Mouse (Mus musculus) MEL (cell line): ENCODE data around the gene Klhl26. TPM values are rescaled to one million over a fixed set of nuclear protein-coding genes. Genes with fewer than 3 reads are reported as not detected.

Source experiments
- DNase-seq: peaks from one replicate; pipeline ENCODE4 v3.0.0; 2011; ENCODE audit warnings: low read depth, low spot score
- H3K27ac ChIP-seq: 2 replicates; pipeline ENCODE4 v1.5.1; 2012; ENCODE audit warnings: low read depth, mild to moderate bottlenecking, control low read depth, low read length, moderate library complexity; ENCODE audit not compliant: control insufficient read depth
- H3K27me3 ChIP-seq, 2 experiments: fragments of 150-350 bp in 1 of 2; sonication (generic) in 1 of 2; 2 replicates each; pipeline ENCODE4 v1.6.1; 2012; ENCODE audit warnings: low read length in 2 of 2, mild to moderate bottlenecking in 2 of 2, improper control_type of control experiment in 1 of 2, moderate library complexity in 1 of 2; ENCODE audit not compliant: insufficient read depth in 2 of 2, control insufficient read depth in 1 of 2
- H3K36me3 ChIP-seq, 2 experiments: 2 replicates each; pipeline ENCODE4 v1.6.1; 2012 to 2014; ENCODE audit warnings: low read length in 2 of 2, improper control_type of control experiment in 1 of 2, inconsistent platforms in 1 of 2, mild to moderate bottlenecking in 1 of 2; ENCODE audit not compliant: insufficient read depth in 2 of 2, control insufficient read depth in 1 of 2
- H3K4me1 ChIP-seq, 2 experiments: fragments of 150-350 bp in 1 of 2; sonication (generic) in 1 of 2; 2 replicates each; pipeline ENCODE4 v1.6.1; 2012; ENCODE audit warnings: low read length in 2 of 2, improper control_type of control experiment in 1 of 2, mild to moderate bottlenecking in 1 of 2; ENCODE audit not compliant: insufficient read depth in 2 of 2, control insufficient read depth in 1 of 2
- H3K4me3 ChIP-seq, 2 experiments: fragments of 150-350 bp in 1 of 2; sonication (generic) in 1 of 2; 2 replicates each; pipeline ENCODE4 v1.5.1; 2012; ENCODE audit warnings: low read depth in 2 of 2, low read length in 2 of 2, mild to moderate bottlenecking in 2 of 2, moderate library complexity in 2 of 2, control low read depth in 1 of 2, improper control_type of control experiment in 1 of 2; ENCODE audit not compliant: control insufficient read depth in 1 of 2, insufficient read depth in 1 of 2
- H3K79me2 ChIP-seq: 2 replicates; pipeline ENCODE4 v1.6.1; 2012; ENCODE audit warnings: mild to moderate bottlenecking, low read length, moderate library complexity; ENCODE audit not compliant: control insufficient read depth, poor library complexity, insufficient read depth
- H3K9ac ChIP-seq: 2 replicates; pipeline ENCODE4 v1.6.1; 2012; ENCODE audit warnings: low read depth, mild to moderate bottlenecking, control low read depth, low read length, moderate library complexity; ENCODE audit not compliant: control insufficient read depth, poor library complexity, severe bottlenecking
- H3K9me3 ChIP-seq: fragments of 150-350 bp; sonication (generic); replicated peaks from 2 replicates; pipeline ENCODE4 v1.6.1; 2012; ENCODE audit warnings: mild to moderate bottlenecking, low read length, improper control_type of control experiment, moderate library complexity; ENCODE audit not compliant: insufficient read depth
- BHLHE40 ChIP-seq: IDR thresholded peaks from 2 replicates; pipeline ENCODE4 v1.6.1; 2012; ENCODE audit warnings: low read depth, mild to moderate bottlenecking, inconsistent platforms, low read length, improper control_type of control experiment, borderline replicate concordance
- CHD1 ChIP-seq: IDR thresholded peaks from 2 replicates; pipeline ENCODE4 v1.6.1; 2012; ENCODE audit warnings: low read depth, mild to moderate bottlenecking, inconsistent platforms, low read length, improper control_type of control experiment
- CHD2 ChIP-seq: IDR thresholded peaks from 2 replicates; pipeline ENCODE4 v1.6.1; 2011; ENCODE audit warnings: low read length, improper control_type of control experiment
- ETS1 ChIP-seq: IDR thresholded peaks from 2 replicates; pipeline ENCODE4 v1.6.1; 2012; ENCODE audit warnings: low read depth, mild to moderate bottlenecking, inconsistent platforms, low read length, improper control_type of control experiment, moderate library complexity
- GABPA ChIP-seq: IDR thresholded peaks from 2 replicates; pipeline ENCODE4 v1.6.1; 2012; ENCODE audit warnings: low read depth, mild to moderate bottlenecking, inconsistent platforms, low read length, improper control_type of control experiment, moderate library complexity
- GATA1 ChIP-seq: IDR thresholded peaks from 2 replicates; pipeline ENCODE4 v1.6.1; 2011; ENCODE audit warnings: low read depth, low read length, improper control_type of control experiment
- JUND ChIP-seq: IDR thresholded peaks from 2 replicates; pipeline ENCODE4 v1.6.1; 2011; ENCODE audit warnings: low read depth, mild to moderate bottlenecking, improper control_type of control experiment, low read length
- MEF2A ChIP-seq: IDR thresholded peaks from 2 replicates; pipeline ENCODE4 v1.6.1; 2014; ENCODE audit warnings: low read depth, mild to moderate bottlenecking, inconsistent platforms, low read length, improper control_type of control experiment; ENCODE audit not compliant: poor library complexity, insufficient replicate concordance, severe bottlenecking; ENCODE audit errors: extremely low read depth
- MYB ChIP-seq: IDR thresholded peaks from 2 replicates; pipeline ENCODE4 v1.6.1; 2011; ENCODE audit warnings: mild to moderate bottlenecking, low read depth, low read length, improper control_type of control experiment
- NRF1 ChIP-seq: IDR thresholded peaks from 2 replicates; pipeline ENCODE4 v1.6.1; 2014; ENCODE audit warnings: low read depth, mild to moderate bottlenecking, inconsistent platforms, low read length, improper control_type of control experiment, moderate library complexity; ENCODE audit not compliant: poor library complexity, insufficient read depth, severe bottlenecking
- SMC3 ChIP-seq: IDR thresholded peaks from 2 replicates; pipeline ENCODE4 v1.6.1; 2011; ENCODE audit warnings: low read depth, low read length, improper control_type of control experiment
- USF1 ChIP-seq: IDR thresholded peaks from 2 replicates; pipeline ENCODE4 v1.6.1; 2014; ENCODE audit warnings: low read depth, mild to moderate bottlenecking, inconsistent platforms, low read length, improper control_type of control experiment, moderate library complexity
- USF2 ChIP-seq, 2 experiments: IDR thresholded peaks; 2 replicates each; pipeline ENCODE4 v1.6.1; 2011 to 2012; ENCODE audit warnings: improper control_type of control experiment in 2 of 2, low read length in 2 of 2, borderline replicate concordance in 1 of 2, inconsistent platforms in 1 of 2, low read depth in 1 of 2, mild to moderate bottlenecking in 1 of 2; ENCODE audit not compliant: insufficient read depth in 1 of 2
- polyA plus RNA-seq, 2 experiments: library from polyadenylated mRNA; stranded (reverse) in 1 of 2; unstranded in 1 of 2; fragments of >175 nt in 1 of 2; fragments of >200 nt in 1 of 2; gene quantifications; 2 replicates each; pipeline versions ENCODE4 v1.2.1 to v1.2.4; 2012; ENCODE audit warnings: low replicate concordance in 2 of 2, low read depth in 1 of 2; ENCODE audit not compliant: insufficient read length in 2 of 2, insufficient read depth in 1 of 2, missing spikeins in 1 of 2
- total RNA-seq: library from RNA; depleted of rRNA; stranded (reverse); fragments of 300-350 nt; gene quantifications from 2 replicates; pipeline ENCODE4 v1.2.3, GENCODE M21; 2012

Gene Klhl26
- total and polyA plus RNA-seq, 3 experiments: 8.0 to 11.4 TPM; not detected in 1

DNA sequence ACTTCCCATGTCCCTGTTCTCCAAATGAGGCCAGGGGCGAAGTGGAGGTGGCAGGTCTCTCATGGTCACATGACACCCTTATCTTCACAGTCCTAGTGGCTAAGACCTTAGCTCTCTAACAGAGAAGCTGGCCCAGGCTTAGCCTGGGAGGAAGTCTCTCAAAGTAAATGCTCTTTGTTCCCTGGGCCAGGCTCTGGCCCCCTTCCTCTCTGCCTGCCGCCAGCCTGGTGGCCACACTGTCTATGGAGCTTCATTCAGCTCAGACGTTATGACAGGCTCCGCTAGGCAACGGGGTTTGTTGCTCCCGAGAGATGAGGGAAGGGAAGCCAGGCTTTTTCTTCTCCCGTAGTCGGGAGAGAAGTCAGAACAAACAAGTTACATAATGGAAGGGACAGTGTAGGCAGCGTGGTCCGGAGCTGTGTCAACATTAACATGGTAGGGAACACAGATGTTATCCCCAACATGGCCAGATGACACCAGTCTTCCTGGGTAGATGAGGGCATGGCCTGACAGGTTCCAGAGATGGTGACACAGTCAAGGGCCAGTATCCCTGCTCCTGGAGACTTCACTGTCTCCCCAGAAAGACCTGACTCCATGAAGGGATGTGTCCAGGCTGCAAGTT, 7.4 kb downstream of the Klhl26 start:
- Histone ChIP-seq H3K79me2 (peaks cover 2% of the 10 kb centered on the region; the same call in 1 of the 2 replicates), H3K9ac (no peak overlapping the region), H3K4me1 (peaks cover 0 to 7% of the 10 kb centered on the region in 2 experiments; a peak in 2 of 4 replicates), H3K27me3 (no peaks in the 10 kb centered on the region), H3K36me3 (peaks cover 0 to 2% of the 10 kb centered on the region in 2 experiments; a peak in 3 of 4 replicates), H3K4me3 (no peak overlapping the region), H3K9me3 (no peaks in the 10 kb centered on the region), H3K27ac (no peak overlapping the region)
- peak; percentile 54 for DNase-seq
- TF ChIP-seq USF2 (IDR thresholded peaks at IDR 0.05; ENCODE audit: borderline replicate concordance in 1 of 2, insufficient read depth in 1 of 2, low read depth in 1 of 2, low read length in 2 of 2) (0 out of 4 replicates have a peak, but pooled peaks of 1 of the 2 experiments have one; percentile 31), USF1 (peak; percentile 86), CHD1 (no peak), JUND (no peak), GATA1 (peak; percentile 37; the same call in 1 of the 2 replicates), NRF1 (no peak)

DNA sequence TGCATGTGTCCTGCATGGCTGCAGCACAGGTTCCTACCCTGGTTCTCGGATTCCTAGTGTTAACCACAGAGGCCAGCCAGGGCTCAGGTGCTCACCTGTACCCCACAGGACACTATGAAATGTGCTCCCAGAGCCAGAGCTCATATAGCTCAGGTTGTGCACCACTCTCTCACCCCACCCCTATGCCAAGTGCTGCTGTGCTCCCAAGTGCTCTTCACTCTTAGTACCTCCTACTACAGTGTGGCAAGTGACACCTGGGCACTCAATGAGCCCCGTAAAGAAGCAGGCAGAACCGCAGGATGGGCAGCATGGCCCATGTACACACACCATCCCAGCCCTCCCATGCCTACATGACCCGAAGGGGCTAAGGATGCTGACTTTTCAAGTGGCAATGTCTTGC, 8.0 kb downstream of the Klhl26 start:
- Histone ChIP-seq H3K79me2 (0 out of 2 replicates have a peak, but pooled peaks cover 2% of the 10 kb centered on the region), H3K27me3 (no peaks in the 10 kb centered on the region), H3K27ac (no peak overlapping the region), H3K9me3 (no peaks in the 10 kb centered on the region), H3K9ac (no peak overlapping the region), H3K4me3 (no peak overlapping the region), H3K4me1 (peaks cover 0 to 7% of the 10 kb centered on the region in 2 experiments; a peak in 2 of 4 replicates), H3K36me3 (peaks cover 0 to 2% of the 10 kb centered on the region in 2 experiments; a peak in 3 of 4 replicates)
- no peak for TF ChIP-seq BHLHE40
- TF ChIP-seq MYB: no peak
- TF ChIP-seq MEF2A: no peak
- no peak for DNase-seq

DNA sequence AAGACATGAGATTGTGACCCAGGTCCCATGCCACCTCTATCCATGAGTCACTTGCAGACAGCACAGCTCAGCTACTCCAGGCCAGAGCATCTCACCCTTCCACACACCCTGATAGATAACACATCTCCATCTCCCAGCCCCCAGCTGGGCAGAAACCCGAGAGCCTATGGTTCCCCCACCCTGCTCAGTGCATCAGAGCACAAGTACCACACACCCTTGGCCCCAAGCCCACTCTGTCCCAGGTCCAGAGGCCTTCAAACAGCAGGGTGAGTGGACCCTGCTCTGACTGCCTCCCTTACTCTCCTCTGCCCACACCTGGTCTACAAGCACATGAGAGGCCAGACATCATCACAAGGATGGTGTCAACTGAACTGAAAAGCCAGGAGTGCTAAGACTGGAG, 8.9 kb downstream of the Klhl26 start:
- no peak overlapping the region for H3K9ac ChIP-seq
- H3K4me3 ChIP-seq: no peak overlapping the region
- H3K27me3 ChIP-seq: no peaks in the 10 kb centered on the region
- peaks cover 0 to 2% of the 10 kb centered on the region in 2 experiments; a peak in 3 of 4 replicates for H3K36me3 ChIP-seq
- H3K4me1 ChIP-seq: peaks cover 0 to 7% of the 10 kb centered on the region in 2 experiments; a peak in 2 of 4 replicates
- H3K27ac ChIP-seq: no peak overlapping the region
- TF ChIP-seq ETS1 (no peak), CHD2 (no peak), GABPA (no peak), SMC3 (no peak), CHD1 (no peak)
- no peaks in the 10 kb centered on the region for H3K9me3 ChIP-seq
- no peak for DNase-seq
- 0 out of 2 replicates have a peak, but pooled peaks cover 2% of the 10 kb centered on the region for H3K79me2 ChIP-seq
